22 mouse cellular contexts compared by ENCODE assay signal in genomic region chr16:97783057-97783456, GRCm38 (mm10). TPM values are rescaled to one million over a fixed set of nuclear protein-coding genes. Genes with fewer than 3 reads are reported as not detected.
"Had no signal": no experiment of that assay in that cellular context is flagged by ENCODE, and none has a peak within 500 bp of the region (broad histone marks: within the 10 kb centered on the region; RNA-seq: fewer than 3 reads in every experiment).

No protein-coding gene starts in this region.

- H3K9me3 ChIP-seq: liver, embryonic 15.5 days; lung, embryonic 15.5 days; megakaryocyte, embryonic 14.5 days; midbrain, embryonic 13.5 days; midbrain, embryonic 15.5 days; neural tube, embryonic 13.5 days; neural tube, embryonic 15.5 days had no signal

- H3K9ac ChIP-seq: liver, embryonic 15.5 days; liver, postnatal 0 days; lung, embryonic 15.5 days; midbrain, embryonic 13.5 days; midbrain, embryonic 15.5 days; neural tube, embryonic 13.5 days; neural tube, embryonic 15.5 days had no signal

- H3K4me1 ChIP-seq: liver, embryonic 15.5 days; lung, embryonic 15.5 days; midbrain, embryonic 15.5 days had no signal

- H3K4me2 ChIP-seq: liver, embryonic 15.5 days; lung, embryonic 15.5 days; midbrain, embryonic 11.5 days; midbrain, embryonic 13.5 days; midbrain, embryonic 15.5 days; neural tube, embryonic 13.5 days; neural tube, embryonic 15.5 days had no signal

- H3K27ac ChIP-seq: liver, embryonic 15.5 days; lung, embryonic 15.5 days; macrophage; midbrain, embryonic 13.5 days; midbrain, embryonic 15.5 days; neural tube, embryonic 13.5 days; neural tube, embryonic 15.5 days had no signal

- H3K36me3 ChIP-seq: liver, embryonic 15.5 days; lung, embryonic 15.5 days; midbrain, embryonic 13.5 days; midbrain, embryonic 15.5 days; neural tube, embryonic 13.5 days; neural tube, embryonic 15.5 days had no signal

- H3K4me3 ChIP-seq: liver, embryonic 15.5 days; lung, embryonic 15.5 days; megakaryocyte, embryonic 14.5 days; midbrain, embryonic 13.5 days; midbrain, embryonic 15.5 days; neural tube, embryonic 13.5 days; neural tube, embryonic 15.5 days had no signal

- DNase-seq: liver, postnatal 0 days; lung, adult 2 months; lung, postnatal 14 days; lung, postnatal 36 days; retina, postnatal 1 day; right cerebral cortex, adult 18-20 months; right cerebral cortex, postnatal 25 days; right cerebral cortex, postnatal 4 days; spleen, adult 18-20 months; thymus, adult 2 months; thymus, postnatal 25 days; thymus, postnatal 4 days had no signal

- ATAC-seq: liver, postnatal 0 days; lung, postnatal 0 days; midbrain, embryonic 13.5 days; midbrain, embryonic 15.5 days had no signal

- H3K27me3 ChIP-seq: liver, embryonic 15.5 days; lung, embryonic 15.5 days; midbrain, embryonic 13.5 days; midbrain, embryonic 15.5 days; neural tube, embryonic 13.5 days; neural tube, embryonic 15.5 days had no signal

RNA-seq across cellular contexts. Expression of gene Ripk4, which starts 19.5 kb away (rescaled TPM):
- polyA plus RNA-seq: macrophage had no signal
